Mouse (Mus musculus) small intestine, adult 2 months (tissue): ENCODE data around the gene Pyroxd2.

Source experiments
- CTCF ChIP-seq: fragments of 200-500 bp; IDR thresholded peaks from 2 replicates; pipeline ENCODE4 v1.5.1; 2012; ENCODE audit warnings: low read depth, mild to moderate bottlenecking, control low read depth, inconsistent platforms, low read length, moderate library complexity, mixed read lengths; ENCODE audit not compliant: insufficient replicate concordance, insufficient read length; ENCODE audit errors: extremely low read depth
- POLR2A ChIP-seq: fragments of 200-500 bp; IDR thresholded peaks from 2 replicates; pipeline ENCODE4 v1.6.1; 2012; ENCODE audit warnings: low read depth, mild to moderate bottlenecking, control low read depth, inconsistent platforms, low read length, moderate library complexity

DNA sequence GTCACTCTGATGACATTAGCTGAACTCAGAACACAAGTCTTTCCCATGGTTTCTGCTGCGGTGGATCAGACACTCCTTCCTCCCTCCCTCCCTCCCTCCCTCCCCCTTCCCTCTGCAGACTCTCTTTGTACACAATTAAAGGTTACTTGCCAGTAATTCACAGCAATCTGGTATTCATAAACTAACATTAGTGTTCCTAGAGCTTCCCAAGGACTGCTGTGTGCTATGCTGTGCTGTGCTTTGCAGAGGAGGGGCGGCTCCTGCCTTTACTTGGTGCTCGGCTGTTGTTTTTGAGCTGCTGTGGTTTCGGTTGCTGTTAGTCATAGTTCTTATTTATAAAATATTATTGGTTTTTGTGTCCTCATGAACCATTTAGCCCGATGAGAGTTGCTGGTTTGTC, 34.9 kb downstream of the Pyroxd2 start:
- TF ChIP-seq CTCF (no peak), POLR2A (no peak)
